In the genomic region with DNA sequence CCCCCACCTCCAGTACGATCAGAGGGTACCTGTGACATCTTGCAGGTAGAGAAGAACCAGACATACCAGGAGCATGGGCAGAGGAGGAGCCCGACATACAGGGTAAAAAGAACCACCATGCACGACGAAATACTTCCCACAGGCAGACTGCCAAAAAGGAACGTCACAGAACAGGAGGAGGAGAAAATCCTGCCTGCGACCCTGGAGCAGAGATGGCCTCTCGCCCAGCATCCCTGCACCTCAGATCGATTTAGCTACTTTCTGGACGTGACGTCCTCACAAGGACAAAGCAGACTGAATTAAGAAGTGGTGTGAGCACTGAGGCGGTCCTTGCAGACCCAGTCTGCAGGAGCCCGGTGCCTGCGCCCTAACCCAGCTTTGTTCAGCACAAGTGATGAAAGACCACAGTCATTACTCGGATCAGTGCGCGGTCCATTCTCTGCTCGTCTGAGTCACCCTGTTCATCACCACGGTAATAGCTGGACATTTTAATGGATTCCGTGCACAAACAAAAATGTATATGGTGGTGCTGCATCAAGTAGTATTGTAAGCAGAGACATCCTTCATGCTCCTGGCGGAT, we compare ENCODE assay signal across 14 mouse cellular contexts.
A peak's percentile ranks its signal among the peaks of the same experiment; 100 is the strongest.
DNase-seq lines count a peak whose midpoint lies in the region; ATAC-seq and TF ChIP-seq lines count a peak whose summit lies in the region.
"Had no signal": no experiment of that assay in that cellular context is flagged by ENCODE, and none has a peak within 500 bp of the region (broad histone marks: within the 10 kb centered on the region; RNA-seq: fewer than 3 reads in every experiment).

No protein-coding gene starts in this region.

- DNase-seq in forebrain, embryonic 11.5 days (ENCODE audit: low spot score), result no peak
- DNase-seq in right cerebral cortex, postnatal 10 days (ENCODE audit: low spot score in 2 of 2), result peak; percentile 38 to 39
- DNase-seq in right cerebral cortex, adult 18-20 months, result no peak
- no peak for DNase-seq in kidney, postnatal 14 days
- DNase-seq: cerebellum, adult 18-20 months; embryo, embryonic 11 days; heart, adult 18-20 months; liver, postnatal 0 days; thymus, postnatal 25 days had no signal

- no peaks in the 10 kb centered on the region for H3K27me3 ChIP-seq in forebrain, embryonic 15.5 days
- no peaks in the 10 kb centered on the region for H3K27me3 ChIP-seq in forebrain, embryonic 11.5 days (ENCODE audit: control insufficient read depth, insufficient read depth, low read length)
- no peaks in the 10 kb centered on the region for H3K27me3 ChIP-seq in hindbrain, embryonic 15.5 days
- no peaks in the 10 kb centered on the region for H3K27me3 ChIP-seq in neural tube, embryonic 14.5 days (ENCODE audit: control insufficient read depth, insufficient read depth, low read length)
- no peaks in the 10 kb centered on the region for H3K27me3 ChIP-seq in intestine, postnatal 0 days (replicated peaks; ENCODE audit: control insufficient read depth, insufficient read depth, low read length)
- H3K27me3 ChIP-seq: heart, embryonic 15.5 days had no signal

- TF ChIP-seq CTCF in intestine, postnatal 0 days (IDR thresholded peaks at IDR 0.05; ENCODE audit: low read depth), result no peak

- H3K27ac ChIP-seq in forebrain, embryonic 15.5 days (replicated peaks), result no peak overlapping the region
- H3K27ac ChIP-seq in forebrain, embryonic 11.5 days (ENCODE audit: low read depth, low read length), result no peak overlapping the region
- H3K27ac ChIP-seq in hindbrain, embryonic 15.5 days (replicated peaks), result peak overlapping the region; percentile 48
- no peak overlapping the region; the same call in 1 of the 2 replicates for H3K27ac ChIP-seq in neural tube, embryonic 14.5 days (ENCODE audit: low read depth, low read length)
- H3K27ac ChIP-seq in intestine, postnatal 0 days (ENCODE audit: low read depth, low read length), result no peak overlapping the region
- H3K27ac ChIP-seq: heart, embryonic 15.5 days had no signal

- 0 out of 2 replicates have a peak, but pooled peaks have one; percentile 26 for ATAC-seq in forebrain, embryonic 15.5 days (replicated peaks)
- no peak for ATAC-seq in forebrain, embryonic 11.5 days (replicated peaks; ENCODE audit: low FRiP score)
- ATAC-seq in hindbrain, embryonic 15.5 days (ENCODE audit: low FRiP score, low read depth), result peak; percentile 18; the same call in 1 of the 2 replicates
- ATAC-seq in neural tube, embryonic 14.5 days (ENCODE audit: low read depth), result peak; percentile 62; the same call in 1 of the 2 replicates
- ATAC-seq in intestine, postnatal 0 days, result no peak
- ATAC-seq: liver, postnatal 0 days had no signal

- H3K4me1 ChIP-seq in forebrain, embryonic 15.5 days, result peaks cover 9% of the 10 kb centered on the region; the same call in 1 of the 2 replicates
- H3K4me1 ChIP-seq in forebrain, embryonic 11.5 days (replicated peaks; ENCODE audit: control insufficient read depth, insufficient read depth, low read length), result no peaks in the 10 kb centered on the region
- peaks cover 23% of the 10 kb centered on the region for H3K4me1 ChIP-seq in hindbrain, embryonic 15.5 days (replicated peaks)
- no peaks in the 10 kb centered on the region for H3K4me1 ChIP-seq in neural tube, embryonic 14.5 days (ENCODE audit: control insufficient read depth, insufficient read depth, low read length)
- H3K4me1 ChIP-seq in intestine, postnatal 0 days (replicated peaks; ENCODE audit: control insufficient read depth, insufficient read depth, low read length), result no peaks in the 10 kb centered on the region
- H3K4me1 ChIP-seq: heart, embryonic 15.5 days had no signal

- H3K36me3 ChIP-seq in forebrain, embryonic 15.5 days, result no peaks in the 10 kb centered on the region; the same call in 1 of the 2 replicates
- H3K36me3 ChIP-seq in forebrain, embryonic 11.5 days (ENCODE audit: control insufficient read depth, insufficient read depth, low read length), result no peaks in the 10 kb centered on the region
- H3K36me3 ChIP-seq in hindbrain, embryonic 15.5 days, result no peaks in the 10 kb centered on the region
- H3K36me3 ChIP-seq in neural tube, embryonic 14.5 days (ENCODE audit: control insufficient read depth, insufficient read depth, low read length), result no peaks in the 10 kb centered on the region
- H3K36me3 ChIP-seq in intestine, postnatal 0 days (ENCODE audit: control insufficient read depth, insufficient read depth), result no peaks in the 10 kb centered on the region
- H3K36me3 ChIP-seq: heart, embryonic 15.5 days had no signal

- no peaks in the 10 kb centered on the region for H3K9me3 ChIP-seq in forebrain, embryonic 15.5 days
- no peaks in the 10 kb centered on the region for H3K9me3 ChIP-seq in forebrain, embryonic 11.5 days (ENCODE audit: control insufficient read depth, low read length)
- no peaks in the 10 kb centered on the region for H3K9me3 ChIP-seq in hindbrain, embryonic 15.5 days
- no peaks in the 10 kb centered on the region for H3K9me3 ChIP-seq in neural tube, embryonic 14.5 days (ENCODE audit: control insufficient read depth, low read length)
- no peaks in the 10 kb centered on the region for H3K9me3 ChIP-seq in intestine, postnatal 0 days (ENCODE audit: control insufficient read depth)
- H3K9me3 ChIP-seq: heart, embryonic 15.5 days had no signal

- WGBS in forebrain, embryonic 15.5 days, result 44% methylated on average over 20 of the region's 20 CpGs
- WGBS in forebrain, embryonic 11.5 days, result 81% methylated on average over 20 of the region's 20 CpGs
- 40% methylated on average over 20 of the region's 20 CpGs for WGBS in hindbrain, embryonic 15.5 days
- WGBS in neural tube, embryonic 14.5 days, result 43% methylated on average over 20 of the region's 20 CpGs
- WGBS in intestine, postnatal 0 days, result 79% methylated on average over 20 of the region's 20 CpGs

- H3K9ac ChIP-seq in forebrain, embryonic 15.5 days (replicated peaks), result no peak overlapping the region
- no peak overlapping the region for H3K9ac ChIP-seq in forebrain, embryonic 11.5 days (ENCODE audit: low read length)
- H3K9ac ChIP-seq in hindbrain, embryonic 15.5 days, result no peak overlapping the region
- no peak overlapping the region for H3K9ac ChIP-seq in neural tube, embryonic 14.5 days (replicated peaks; ENCODE audit: low read depth, low read length)
- H3K9ac ChIP-seq in intestine, postnatal 0 days (ENCODE audit: low read depth, low read length), result no peak overlapping the region
- H3K9ac ChIP-seq: heart, embryonic 15.5 days; liver, postnatal 0 days had no signal

- H3K4me2 ChIP-seq in forebrain, embryonic 15.5 days (replicated peaks), result no peak overlapping the region; the same call in 1 of the 2 replicates
- no peak overlapping the region for H3K4me2 ChIP-seq in forebrain, embryonic 11.5 days (ENCODE audit: low read depth, low read length, severe bottlenecking)
- no peak overlapping the region for H3K4me2 ChIP-seq in hindbrain, embryonic 15.5 days
- H3K4me2 ChIP-seq in neural tube, embryonic 14.5 days (ENCODE audit: low read depth, low read length), result no peak overlapping the region
- no peak overlapping the region for H3K4me2 ChIP-seq in intestine, postnatal 0 days (replicated peaks; ENCODE audit: low read depth)
- H3K4me2 ChIP-seq: heart, embryonic 15.5 days had no signal

- no peak overlapping the region for H3K4me3 ChIP-seq in forebrain, embryonic 15.5 days
- H3K4me3 ChIP-seq in forebrain, embryonic 11.5 days (ENCODE audit: low read depth, low read length), result no peak overlapping the region
- H3K4me3 ChIP-seq in hindbrain, embryonic 15.5 days, result no peak overlapping the region
- H3K4me3 ChIP-seq in neural tube, embryonic 14.5 days (ENCODE audit: low read depth, low read length), result no peak overlapping the region
- no peak overlapping the region for H3K4me3 ChIP-seq in intestine, postnatal 0 days (ENCODE audit: low read depth, low read length)
- H3K4me3 ChIP-seq: heart, embryonic 15.5 days had no signal

Comparison
In these comparisons a context has a peak if more than half of its experiments do, and no peak if none do; other contexts are left out.
1. ATAC-seq: peak in forebrain, embryonic 15.5 days (single experiment), hindbrain, embryonic 15.5 days (single experiment) and neural tube, embryonic 14.5 days (single experiment); none in forebrain, embryonic 11.5 days (single experiment) and intestine, postnatal 0 days (single experiment).
2. DNase-seq: peak in right cerebral cortex, postnatal 10 days (2 of 2); none in forebrain, embryonic 11.5 days (single experiment), right cerebral cortex, adult 18-20 months (single experiment) and kidney, postnatal 14 days (single experiment).